Mouse (Mus musculus) embryonic facial prominence, embryonic 12.5 days (tissue): ENCODE results near the gene Cenpp. TPM values are rescaled to one million over a fixed set of nuclear protein-coding genes. Genes with fewer than 3 reads are reported as not detected.

Source experiments
- polyA plus RNA-seq: library from polyadenylated mRNA; unstranded; fragments of >200 nt; fragmentation: Nextera tagmentation; extraction: Ambion mirVana; gene quantifications from 2 replicates; pipeline ENCODE4 v1.2.1, GENCODE M21; 2016

Cenpp gene
- polyA plus RNA-seq, 1 experiment from 2014 or later: 29.2 TPM

Other genes with a start within 250 kb of the Cenpp start
- 14.0 and 15.8 TPM in 2 replicates for gene Ippk, start 231.5 kb downstream of the Cenpp start, polyA plus RNA-seq
- gene Tes3-ps, start 159.5 kb downstream of the Cenpp start, polyA plus RNA-seq: 1.3 and 1.4 TPM in 2 replicates
- gene Ecm2, start 148.0 kb downstream of the Cenpp start, polyA plus RNA-seq: 0.64 and 0.69 TPM in 2 replicates
- gene Aspn, start 108.3 kb downstream of the Cenpp start, polyA plus RNA-seq: 14.6 and 16.6 TPM in 2 replicates
- gene Omd, start 70.3 kb downstream of the Cenpp start, polyA plus RNA-seq: 2.5 and 2.8 TPM in 2 replicates
- 56.6 and 64.5 TPM in 2 replicates for gene Ogn, start 44.7 kb downstream of the Cenpp start, polyA plus RNA-seq
- gene Nol8, start 293 bp upstream of the Cenpp start, polyA plus RNA-seq: 20.0 and 22.8 TPM in 2 replicates
- 70.9 and 80.7 TPM in 2 replicates for gene Iars, start 29.3 kb upstream of the Cenpp start, polyA plus RNA-seq
- not detected in 2 replicates for gene Gm30302, start 146.2 kb upstream of the Cenpp start, polyA plus RNA-seq